Mouse (Mus musculus): ENCODE results near the gene Clic4. TPM values are rescaled to one million over a fixed set of nuclear protein-coding genes. Genes with fewer than 3 reads are reported as not detected.

The Clic4 gene
- polyA plus RNA-seq, 1 experiment from 2014 or later = 108 TPM

DNA sequence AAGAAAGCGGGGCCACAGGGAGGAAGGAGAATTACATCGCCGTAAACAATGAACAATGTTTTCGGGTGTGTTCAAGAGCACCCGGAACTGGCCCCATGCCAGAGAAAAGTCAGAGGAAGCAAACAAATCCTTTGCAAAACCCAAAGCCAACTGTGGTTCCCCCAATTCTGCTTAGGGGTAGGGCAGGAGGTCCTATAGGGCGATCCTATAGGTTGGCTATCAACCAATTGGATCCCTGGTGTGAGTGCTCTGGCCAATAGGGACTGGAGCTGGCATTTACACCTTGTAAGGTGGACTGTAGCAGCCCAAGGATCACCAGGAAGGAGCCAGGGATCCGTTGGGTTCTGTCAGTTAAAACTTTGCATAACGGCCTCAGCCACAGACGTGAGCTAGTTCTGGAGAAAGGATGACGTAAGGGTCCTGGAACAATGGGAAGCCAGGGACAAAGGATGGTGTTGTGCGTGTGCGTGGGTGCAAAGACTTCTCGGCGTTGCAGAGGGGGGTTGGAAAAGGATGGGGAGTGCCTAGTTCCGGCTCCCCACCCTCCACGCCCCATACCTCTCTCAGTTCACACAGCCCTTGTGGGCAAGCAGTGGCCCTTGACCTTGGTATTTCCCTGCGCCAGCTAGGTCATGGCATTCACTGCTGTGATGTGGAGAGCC is 34.5 kb upstream of the Clic4 start:
- ATAC-seq = 0 out of 2 replicates have a peak, but pooled peaks have one; percentile 45
- no peak overlapping the region for H3K27ac ChIP-seq
- H3K36me3 ChIP-seq = no peaks in the 10 kb centered on the region
- WGBS = 37% methylated on average over 17 of the region's 17 CpGs
- H3K9ac ChIP-seq (replicated peaks) = no peak overlapping the region
- peaks cover 4% of the 10 kb centered on the region; the same call in 1 of the 2 replicates for H3K4me1 ChIP-seq (replicated peaks)
- peak overlapping the region; percentile 23 for H3K4me2 ChIP-seq (replicated peaks)
- no peaks in the 10 kb centered on the region for H3K9me3 ChIP-seq
- H3K27me3 ChIP-seq = no peaks in the 10 kb centered on the region
- H3K4me3 ChIP-seq (replicated peaks) = no peak overlapping the region

- no peak for ATAC-seq
- Histone ChIP-seq H3K4me2 (replicated peaks) (no peak overlapping the region), H3K9ac (replicated peaks) (no peak overlapping the region), H3K36me3 (no peaks in the 10 kb centered on the region), H3K27ac (no peak overlapping the region), H3K4me3 (replicated peaks) (no peak overlapping the region), H3K9me3 (no peaks in the 10 kb centered on the region), H3K4me1 (replicated peaks) (peaks cover 4% of the 10 kb centered on the region; the same call in 1 of the 2 replicates), H3K27me3 (no peaks in the 10 kb centered on the region)
- WGBS = 65% methylated on average over 4 of the region's 4 CpGs
Observed at GRCm38 (mm10) chr4:135306533-135306932, 33.9 kb upstream of the Clic4 start.

DNA sequence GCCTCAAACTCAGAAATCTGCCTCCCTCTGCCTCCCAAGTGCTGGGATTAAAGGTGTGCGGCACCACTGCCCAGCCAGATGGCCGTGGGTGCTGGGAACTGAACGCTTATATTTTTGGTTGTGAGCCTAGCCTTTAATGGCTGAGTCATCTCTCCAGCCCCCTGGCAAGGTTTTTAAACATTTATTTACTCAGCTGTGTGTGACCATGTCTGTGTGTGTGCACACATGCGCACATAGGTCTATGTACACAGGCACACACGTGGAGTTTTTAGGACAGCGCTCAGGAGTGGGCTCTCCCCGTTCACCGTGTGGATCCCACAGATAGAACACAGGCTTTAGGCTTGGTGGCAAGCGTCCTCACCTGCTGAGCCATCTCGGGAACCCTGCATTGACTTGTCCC is 29.6 kb upstream of the Clic4 start:
- H3K27me3 ChIP-seq = no peaks in the 10 kb centered on the region
- H3K4me1 ChIP-seq (replicated peaks) = peaks cover 9% of the 10 kb centered on the region; the same call in 1 of the 2 replicates
- no peak for ATAC-seq
- H3K9ac ChIP-seq (replicated peaks) = no peak overlapping the region
- H3K36me3 ChIP-seq = no peaks in the 10 kb centered on the region
- H3K9me3 ChIP-seq = no peaks in the 10 kb centered on the region
- H3K4me3 ChIP-seq (replicated peaks) = no peak overlapping the region
- H3K27ac ChIP-seq = no peak overlapping the region
- no peak overlapping the region for H3K4me2 ChIP-seq (replicated peaks)
- 89% methylated on average over 10 of the region's 10 CpGs for WGBS

- Histone ChIP-seq H3K4me3 (replicated peaks) (no peak overlapping the region), H3K9me3 (no peaks in the 10 kb centered on the region), H3K27ac (no peak overlapping the region), H3K36me3 (no peaks in the 10 kb centered on the region), H3K27me3 (no peaks in the 10 kb centered on the region), H3K4me1 (replicated peaks) (peaks cover 6% of the 10 kb centered on the region; the same call in 1 of the 2 replicates), H3K4me2 (replicated peaks) (no peak overlapping the region), H3K9ac (replicated peaks) (no peak overlapping the region)
- no peak for ATAC-seq
- WGBS = 71% methylated on average over 3 of the region's 3 CpGs
Observed at GRCm38 (mm10) chr4:135301166-135301565, 28.6 kb upstream of the Clic4 start.

GRCm38 (mm10) chr4:135300248-135301041 is 27.8 kb upstream of the Clic4 start:
- H3K27me3 ChIP-seq = no peaks in the 10 kb centered on the region

DNA sequence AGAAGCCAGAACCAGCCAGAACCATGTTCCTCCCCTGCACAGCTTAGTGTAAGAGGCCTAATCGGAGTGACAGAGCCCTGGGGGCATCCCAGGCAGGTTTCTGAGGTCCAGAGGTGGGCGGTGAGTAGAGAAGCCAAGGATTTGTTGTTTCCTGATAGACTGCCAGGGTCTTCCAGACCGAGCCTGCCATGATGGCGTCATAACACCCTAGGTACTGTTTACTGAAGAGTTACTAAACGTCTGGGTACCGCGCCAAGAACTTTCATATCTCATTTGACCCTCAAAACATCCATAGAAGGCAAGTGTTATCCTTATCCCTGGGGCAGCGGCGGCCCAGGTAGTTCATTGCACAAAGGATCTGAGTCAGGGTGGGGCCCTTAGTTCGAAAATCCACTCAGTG is 26.1 kb upstream of the Clic4 start:
- H3K36me3 ChIP-seq = no peaks in the 10 kb centered on the region
- WGBS = 94% methylated on average over 10 of the region's 10 CpGs
- no peaks in the 10 kb centered on the region for H3K27me3 ChIP-seq
- peaks cover 6% of the 10 kb centered on the region; the same call in 1 of the 2 replicates for H3K4me1 ChIP-seq (replicated peaks)
- no peak overlapping the region for H3K9ac ChIP-seq (replicated peaks)
- H3K27ac ChIP-seq = no peak overlapping the region
- H3K9me3 ChIP-seq = no peaks in the 10 kb centered on the region
- no peak overlapping the region for H3K4me2 ChIP-seq (replicated peaks)
- no peak overlapping the region for H3K4me3 ChIP-seq (replicated peaks)
- ATAC-seq = no peak

More at GRCm38 (mm10) chr4:135300248-135301041, 27.8 kb upstream of the Clic4 start:
- no peak overlapping the region for H3K27ac ChIP-seq
- 91% methylated on average over 26 of the region's 26 CpGs for WGBS
- ATAC-seq = no peak
- no peak overlapping the region for H3K9ac ChIP-seq (replicated peaks)
- no peaks in the 10 kb centered on the region for H3K9me3 ChIP-seq
- H3K4me3 ChIP-seq (replicated peaks) = no peak overlapping the region
- H3K36me3 ChIP-seq = no peaks in the 10 kb centered on the region
- peaks cover 6% of the 10 kb centered on the region; the same call in 1 of the 2 replicates for H3K4me1 ChIP-seq (replicated peaks)
- no peak overlapping the region for H3K4me2 ChIP-seq (replicated peaks)

GRCm38 (mm10) chr4:135297931-135298546 is 25.4 kb upstream of the Clic4 start:
- Histone ChIP-seq H3K36me3 (no peaks in the 10 kb centered on the region), H3K4me3 (replicated peaks) (no peak overlapping the region), H3K4me2 (replicated peaks) (no peak overlapping the region), H3K27ac (no peak overlapping the region), H3K9me3 (no peaks in the 10 kb centered on the region), H3K4me1 (replicated peaks) (peaks cover 6% of the 10 kb centered on the region; the same call in 1 of the 2 replicates), H3K9ac (replicated peaks) (no peak overlapping the region; the same call in 1 of the 2 replicates), H3K27me3 (no peaks in the 10 kb centered on the region)
- peak; percentile 67 for ATAC-seq
- WGBS = 63% methylated on average over 15 of the region's 15 CpGs

- 82% methylated on average over 7 of the region's 7 CpGs for WGBS
Observed at GRCm38 (mm10) chr4:135297146-135297545, 24.5 kb upstream of the Clic4 start.

DNA sequence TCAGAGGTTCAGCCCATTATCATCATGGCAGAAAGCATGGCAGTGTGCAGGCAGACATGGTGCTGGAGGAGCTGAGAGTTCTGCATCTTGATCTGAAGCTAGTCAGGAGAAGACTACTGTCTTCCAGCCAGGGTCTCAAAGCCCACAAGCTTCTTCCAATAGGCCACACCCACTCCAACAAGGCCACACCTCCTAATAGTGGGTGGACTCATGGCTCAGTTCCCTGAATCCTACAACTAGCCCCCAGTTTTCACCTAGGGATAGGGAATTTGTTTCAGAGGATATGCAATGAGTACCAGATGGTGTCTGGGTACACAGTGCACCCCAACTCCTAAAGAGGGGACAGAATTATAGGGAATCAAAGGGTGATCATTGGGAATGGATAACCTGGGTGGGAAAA is 24.0 kb upstream of the Clic4 start:
- Histone ChIP-seq H3K4me3 (replicated peaks) (no peak overlapping the region), H3K9ac (replicated peaks) (no peak overlapping the region), H3K4me1 (replicated peaks) (peaks cover 6% of the 10 kb centered on the region; the same call in 1 of the 2 replicates), H3K27ac (no peak overlapping the region), H3K9me3 (no peaks in the 10 kb centered on the region), H3K36me3 (no peaks in the 10 kb centered on the region), H3K4me2 (replicated peaks) (no peak overlapping the region), H3K27me3 (no peaks in the 10 kb centered on the region)
- ATAC-seq = no peak

More at GRCm38 (mm10) chr4:135297146-135297545, 24.5 kb upstream of the Clic4 start:
- Histone ChIP-seq H3K4me1 (replicated peaks) (peaks cover 6% of the 10 kb centered on the region; the same call in 1 of the 2 replicates), H3K27me3 (no peaks in the 10 kb centered on the region), H3K9me3 (no peaks in the 10 kb centered on the region), H3K4me2 (replicated peaks) (no peak overlapping the region), H3K4me3 (replicated peaks) (no peak overlapping the region), H3K27ac (no peak overlapping the region), H3K36me3 (no peaks in the 10 kb centered on the region), H3K9ac (replicated peaks) (no peak overlapping the region)
- ATAC-seq = no peak

DNA sequence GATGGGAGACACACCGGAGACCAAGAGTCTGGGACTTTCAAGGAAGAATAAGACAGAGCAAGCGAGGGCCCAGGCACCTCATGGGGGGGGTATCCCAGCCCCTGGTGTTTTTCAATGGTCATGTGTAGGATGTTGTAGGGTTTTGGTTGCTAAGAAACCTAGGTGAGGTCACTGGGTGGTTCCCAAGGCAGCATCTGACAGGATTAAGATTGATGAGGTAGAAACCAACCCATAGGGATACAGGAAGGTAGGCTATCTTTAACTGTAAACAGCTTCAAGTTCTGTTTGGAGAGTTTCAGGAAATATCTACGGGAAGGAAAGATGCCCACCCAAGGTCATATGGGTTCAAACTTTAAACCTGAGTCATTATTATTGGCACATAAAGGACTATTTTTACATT is 21.2 kb upstream of the Clic4 start:
- no peaks in the 10 kb centered on the region for H3K9me3 ChIP-seq
- no peak overlapping the region for H3K27ac ChIP-seq
- no peak overlapping the region for H3K4me3 ChIP-seq (replicated peaks)
- H3K27me3 ChIP-seq = no peaks in the 10 kb centered on the region
- WGBS = 85% methylated on average over 3 of the region's 3 CpGs
- H3K4me1 ChIP-seq (replicated peaks) = peaks cover 6% of the 10 kb centered on the region; the same call in 1 of the 2 replicates
- ATAC-seq = no peak
- no peak overlapping the region for H3K9ac ChIP-seq (replicated peaks)
- H3K36me3 ChIP-seq = no peaks in the 10 kb centered on the region
- H3K4me2 ChIP-seq (replicated peaks) = no peak overlapping the region

DNA sequence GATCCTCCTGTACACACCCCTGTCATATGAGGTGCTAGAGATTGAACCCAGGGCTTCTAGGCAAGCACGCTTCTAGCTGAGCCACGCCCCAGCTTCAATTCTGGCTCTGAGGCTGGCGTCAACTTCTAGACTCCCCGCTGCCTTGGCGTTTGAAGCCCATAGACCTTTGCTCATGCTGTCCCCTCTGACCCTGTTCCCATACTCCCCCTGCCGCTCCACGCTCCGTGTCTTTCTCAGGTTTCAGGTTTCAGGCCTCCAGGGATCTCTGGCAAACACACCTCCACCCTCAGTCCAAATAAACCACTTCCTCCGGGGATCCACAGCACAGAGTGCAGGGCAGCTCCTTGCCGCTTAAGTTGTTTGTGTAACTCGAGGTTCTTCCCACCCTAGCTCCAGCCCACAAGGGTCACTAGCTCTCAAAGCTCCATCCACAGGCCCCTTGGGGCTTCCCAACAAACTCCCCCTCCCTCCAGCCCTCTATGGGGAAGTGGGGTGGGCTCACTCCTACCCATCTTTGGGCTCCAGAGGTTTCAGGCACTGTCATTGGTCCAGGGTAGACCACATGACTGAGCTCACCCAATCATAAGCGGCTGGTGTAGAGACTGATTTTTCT is 20.0 kb upstream of the Clic4 start:
- H3K27me3 ChIP-seq = no peaks in the 10 kb centered on the region
- ATAC-seq = no peak
- no peak overlapping the region for H3K9ac ChIP-seq (replicated peaks)
- H3K4me2 ChIP-seq (replicated peaks) = 0 out of 2 replicates have a peak overlapping the region, but pooled peaks have one; percentile 23
- H3K4me1 ChIP-seq (replicated peaks) = no peaks in the 10 kb centered on the region
- H3K27ac ChIP-seq = no peak overlapping the region
- no peak overlapping the region for H3K4me3 ChIP-seq (replicated peaks)
- WGBS = 16% methylated on average over 12 of the region's 12 CpGs
- H3K36me3 ChIP-seq = no peaks in the 10 kb centered on the region
- no peaks in the 10 kb centered on the region for H3K9me3 ChIP-seq
